Mouse (Mus musculus): ENCODE data around the gene Trrap.

Gene Trrap

DNA sequence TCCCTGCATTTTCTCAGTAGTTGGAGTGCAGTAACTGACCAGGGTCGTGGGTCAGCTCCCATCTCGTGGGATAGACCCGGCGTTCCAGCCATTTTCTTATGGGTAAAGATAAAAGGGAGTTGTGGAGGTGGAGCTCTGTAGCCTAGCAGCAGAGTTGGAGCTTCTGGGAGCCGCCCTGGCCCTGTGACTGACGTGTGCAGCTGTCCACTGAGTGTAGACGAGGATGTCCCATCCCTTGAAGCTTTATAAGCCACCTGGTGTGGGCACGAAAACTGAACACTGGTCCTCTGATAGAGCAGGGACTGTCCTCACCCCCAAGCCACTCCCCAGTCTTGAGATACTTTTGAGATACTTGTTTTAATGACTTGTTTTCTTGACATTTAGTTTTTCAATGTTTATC is 13.1 kb downstream of the Trrap start:
- no peak for DNase-seq (ENCODE audit: low spot score in 2 of 2)

DNA sequence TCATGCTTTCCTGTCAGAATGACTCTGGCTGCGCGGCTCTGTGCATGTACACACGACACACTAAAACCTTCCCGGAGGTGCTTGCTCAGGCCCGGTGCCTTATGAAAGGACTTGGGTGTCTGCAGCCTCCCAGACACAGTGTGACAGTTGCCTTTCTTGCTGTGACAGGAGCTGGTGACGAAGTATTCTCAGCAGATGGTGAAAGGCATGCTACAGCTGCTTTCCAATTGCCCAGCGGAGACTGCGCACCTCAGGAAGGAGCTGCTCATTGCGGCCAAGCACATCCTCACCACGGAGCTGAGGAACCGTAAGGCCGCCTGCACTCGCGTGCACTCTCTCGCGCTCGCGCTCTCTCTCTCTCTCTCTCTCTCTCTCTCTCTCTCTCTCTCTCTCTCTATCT is 18.9 kb downstream of the Trrap start:
- DNase-seq (ENCODE audit: low spot score in 2 of 2): no peak

DNA sequence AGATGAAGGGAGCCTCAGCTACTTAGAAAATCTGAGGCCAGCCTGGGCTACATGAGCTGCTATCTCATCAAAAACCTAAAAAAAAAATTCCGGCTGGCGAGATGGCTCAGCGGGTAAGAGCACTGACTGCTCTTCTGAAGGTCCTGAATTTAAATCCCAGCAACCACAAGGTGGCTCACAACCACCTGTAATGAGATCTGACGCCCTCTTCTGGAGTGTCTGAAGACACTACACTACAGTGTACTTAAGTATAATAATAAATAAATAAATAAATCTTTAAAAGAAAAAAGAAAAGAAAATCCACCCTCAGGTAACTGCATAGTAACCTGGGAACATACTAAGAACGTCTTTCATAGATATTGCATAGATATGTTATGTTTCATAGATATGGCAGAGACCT is 25.8 kb downstream of the Trrap start:
- no peak for DNase-seq (ENCODE audit: low spot score in 2 of 2)

DNA sequence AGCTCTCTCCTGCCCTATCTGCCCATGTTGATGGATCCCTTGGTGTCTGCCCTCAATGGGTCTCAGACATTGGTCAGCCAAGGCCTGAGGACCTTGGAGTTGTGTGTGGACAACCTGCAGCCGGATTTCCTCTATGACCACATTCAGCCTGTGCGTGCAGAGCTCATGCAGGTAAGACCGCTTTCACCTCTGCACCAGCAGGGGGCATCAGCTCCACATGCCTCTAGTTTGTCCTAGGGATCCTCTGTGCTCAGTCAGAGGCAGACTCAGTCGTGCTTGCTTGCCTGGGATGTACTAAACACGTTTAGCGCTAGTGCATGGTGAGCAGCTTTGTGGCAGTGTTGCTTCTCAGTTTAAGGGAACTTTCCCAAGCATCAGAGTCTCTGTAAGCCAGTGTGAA is 27.2 kb downstream of the Trrap start:
- no peak for DNase-seq (ENCODE audit: low spot score in 2 of 2)

DNA sequence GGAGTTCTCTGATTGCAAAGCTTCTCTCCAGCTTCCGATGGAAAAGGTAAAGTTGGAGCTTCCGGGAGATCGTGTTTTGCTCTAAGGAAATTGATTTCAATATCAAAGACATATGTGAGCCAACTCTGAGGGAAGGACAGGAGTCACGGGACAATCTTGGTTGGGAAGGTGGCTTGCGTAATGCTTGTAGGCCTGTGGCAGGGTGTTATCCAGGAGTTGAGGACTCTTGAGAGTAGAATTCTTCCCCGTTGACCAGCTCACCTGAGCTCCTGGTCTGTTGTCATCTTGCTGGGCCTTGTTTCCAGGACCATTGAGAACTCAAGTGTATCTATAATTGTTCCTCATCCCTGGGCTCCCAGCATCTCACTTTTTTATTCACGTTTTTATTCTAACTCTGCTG is 29.6 kb downstream of the Trrap start:
- no peak for DNase-seq (ENCODE audit: low spot score in 2 of 2)

DNA sequence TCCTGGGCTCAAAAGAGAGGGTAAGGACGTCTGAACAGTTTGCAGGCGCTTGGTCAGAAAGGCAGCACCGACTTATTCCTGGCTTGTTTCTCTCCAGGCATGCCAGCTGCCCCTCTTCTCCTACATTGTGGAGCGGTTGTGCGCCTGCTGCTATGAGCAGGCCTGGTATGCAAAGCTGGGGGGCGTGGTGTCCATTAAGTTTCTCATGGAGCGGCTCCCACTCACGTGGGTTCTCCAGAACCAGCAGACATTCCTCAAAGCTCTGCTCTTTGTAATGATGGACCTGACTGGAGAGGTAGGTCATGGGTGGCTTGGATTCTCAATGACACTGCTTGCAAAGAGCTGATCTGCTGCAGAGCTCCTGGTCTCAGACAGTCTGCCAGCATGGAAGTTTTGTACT is 35.5 kb downstream of the Trrap start:
- no peak for DNase-seq (ENCODE audit: low spot score in 2 of 2)

DNA sequence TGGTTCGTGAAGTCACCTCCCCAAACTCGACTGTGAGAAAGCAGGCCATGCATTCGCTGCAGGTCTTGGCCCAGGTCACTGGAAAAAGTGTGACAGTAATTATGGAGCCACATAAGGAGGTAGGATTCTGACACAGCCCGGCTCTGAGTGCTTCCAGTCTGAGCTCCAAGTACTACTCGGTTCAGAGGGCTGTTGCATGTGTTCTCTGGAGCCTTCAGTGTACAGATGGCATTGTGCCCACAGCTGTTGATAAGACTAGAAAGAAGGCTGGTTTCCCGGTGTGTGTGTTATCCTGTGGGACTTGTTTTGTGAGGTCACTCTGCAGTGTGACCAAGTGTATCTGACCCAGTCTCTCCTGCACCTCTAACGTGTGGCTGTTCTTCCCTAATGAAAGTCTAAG is 36.6 kb downstream of the Trrap start:
- DNase-seq (ENCODE audit: low spot score in 2 of 2): no peak

DNA sequence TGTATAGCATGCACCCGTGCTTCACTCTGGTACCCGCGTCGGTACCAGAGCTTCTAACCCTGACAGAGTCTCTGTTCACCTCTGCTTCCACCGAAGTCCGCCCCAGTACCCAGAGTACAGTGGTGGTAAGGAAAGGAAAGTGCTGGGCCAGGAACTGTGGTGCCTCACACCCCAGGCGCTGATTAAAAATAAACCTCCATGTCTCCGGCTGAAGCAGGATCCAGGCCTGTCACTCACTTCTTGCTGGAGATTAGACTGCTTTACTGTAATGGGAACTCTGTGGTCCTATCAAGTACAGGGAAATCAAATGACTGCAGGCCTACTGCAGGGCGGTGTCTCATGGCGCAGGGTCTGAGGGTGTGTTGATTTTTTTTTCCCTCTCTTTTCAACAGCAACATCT is 39.4 kb downstream of the Trrap start:
- DNase-seq (ENCODE audit: low spot score in 2 of 2): no peak

DNA sequence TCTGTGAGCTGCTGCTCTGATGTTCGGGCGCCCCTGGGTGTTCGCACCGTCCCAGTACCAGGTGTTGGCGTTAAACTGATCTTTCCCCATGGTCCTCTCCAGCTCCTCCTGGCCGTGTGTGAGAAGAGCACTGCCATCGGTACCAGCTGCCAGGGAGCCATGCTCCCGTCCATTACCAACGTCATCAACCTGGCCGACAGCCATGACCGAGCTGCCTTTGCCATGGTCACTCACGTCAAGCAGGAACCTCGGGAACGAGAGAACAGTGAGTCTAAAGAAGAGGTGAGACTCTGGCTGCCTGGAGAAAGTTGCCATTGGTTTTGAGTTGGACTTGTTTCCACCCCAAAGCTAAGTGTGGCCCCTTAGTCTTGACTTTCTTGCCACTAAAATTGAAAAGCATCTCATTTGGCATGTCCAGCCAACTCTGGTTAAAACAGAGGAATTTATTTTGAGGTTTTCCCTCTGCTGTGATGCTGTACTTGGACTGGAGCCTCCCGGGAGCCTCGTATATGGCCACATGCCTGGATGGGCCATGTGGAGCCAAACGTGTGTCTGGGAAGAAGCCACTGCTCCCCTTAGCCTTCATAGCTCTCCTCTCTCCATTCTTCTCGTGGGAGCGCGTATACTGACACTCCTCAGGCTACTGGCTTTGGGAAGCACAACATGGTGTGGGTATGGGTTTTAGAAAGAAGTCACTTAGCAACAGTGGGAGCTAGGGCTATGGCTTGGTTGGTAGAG is 61.0 kb downstream of the Trrap start:
- no peak for DNase-seq (ENCODE audit: low spot score in 2 of 2)

DNA sequence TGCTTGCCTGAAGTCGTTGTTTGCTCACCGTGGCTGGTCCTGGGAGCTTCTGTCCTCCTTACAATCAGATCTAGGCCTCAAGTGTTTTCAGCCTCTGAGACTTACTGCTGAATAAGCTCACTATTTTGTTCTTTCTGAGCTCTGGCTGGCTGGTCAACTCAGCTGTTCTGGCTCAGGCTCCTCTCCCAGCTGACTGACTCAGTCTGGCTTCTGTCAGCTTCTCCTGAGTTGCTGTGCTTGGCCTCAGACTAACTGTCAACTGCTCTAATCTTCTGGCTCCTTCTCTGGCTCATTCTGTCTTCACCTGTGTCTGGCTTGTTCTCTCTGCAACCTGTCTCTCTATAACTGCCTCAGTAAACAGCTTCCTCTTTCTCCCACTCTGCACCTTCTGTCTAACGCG is 62.1 kb downstream of the Trrap start:
- DNase-seq (ENCODE audit: low spot score in 2 of 2): no peak

DNA sequence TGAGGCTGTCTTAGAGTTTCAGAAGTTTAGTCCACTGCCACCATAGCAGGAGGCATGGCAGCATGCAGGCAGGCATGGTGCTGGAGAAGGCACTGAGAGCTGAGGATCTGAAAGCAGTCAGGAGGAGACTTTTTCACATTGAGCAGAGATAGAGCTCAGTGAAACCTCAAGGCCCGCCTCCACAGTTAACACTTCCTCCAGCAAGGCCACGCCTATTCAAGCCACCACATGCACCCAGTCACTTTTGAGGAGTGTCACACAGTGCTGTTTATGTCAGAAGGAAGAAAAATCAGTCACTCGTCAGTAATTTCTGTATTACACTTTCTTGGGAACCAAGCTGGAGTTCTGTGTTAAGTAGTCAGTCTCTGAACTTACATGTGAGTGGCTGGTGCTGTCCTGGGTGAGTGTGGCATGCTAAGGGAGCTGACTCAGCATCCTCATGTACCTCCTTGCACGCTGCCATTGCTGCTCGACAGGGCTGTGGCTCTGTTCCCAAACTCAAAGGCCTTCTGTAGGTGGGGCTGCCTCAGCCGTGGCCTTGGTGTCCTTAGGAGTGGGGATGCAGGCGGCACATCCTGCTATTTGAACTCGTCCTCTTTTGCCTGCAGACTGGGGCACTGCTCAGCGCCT is 64.4 kb downstream of the Trrap start:
- DNase-seq (ENCODE audit: low spot score in 2 of 2): no peak

DNA sequence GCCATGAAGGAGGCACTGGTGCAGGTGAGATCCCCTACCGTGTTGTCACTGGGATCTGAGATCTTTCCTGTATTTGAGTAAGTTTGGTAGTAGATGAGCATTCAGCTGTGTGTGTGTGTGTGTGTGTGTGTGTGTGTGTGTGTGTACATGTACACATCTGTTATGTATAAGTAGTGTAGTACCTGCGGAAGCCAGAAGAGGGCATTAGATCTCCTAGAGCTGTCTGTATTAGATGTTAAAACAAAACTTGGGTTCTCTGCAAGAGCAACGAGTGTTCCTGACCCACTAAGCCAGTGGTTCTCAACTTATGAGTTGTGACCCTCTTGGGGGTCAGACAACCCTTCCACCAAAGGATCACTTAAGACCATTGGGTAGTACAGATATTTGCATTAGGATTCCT is 68.6 kb downstream of the Trrap start:
- DNase-seq (ENCODE audit: low spot score in 2 of 2): no peak

DNA sequence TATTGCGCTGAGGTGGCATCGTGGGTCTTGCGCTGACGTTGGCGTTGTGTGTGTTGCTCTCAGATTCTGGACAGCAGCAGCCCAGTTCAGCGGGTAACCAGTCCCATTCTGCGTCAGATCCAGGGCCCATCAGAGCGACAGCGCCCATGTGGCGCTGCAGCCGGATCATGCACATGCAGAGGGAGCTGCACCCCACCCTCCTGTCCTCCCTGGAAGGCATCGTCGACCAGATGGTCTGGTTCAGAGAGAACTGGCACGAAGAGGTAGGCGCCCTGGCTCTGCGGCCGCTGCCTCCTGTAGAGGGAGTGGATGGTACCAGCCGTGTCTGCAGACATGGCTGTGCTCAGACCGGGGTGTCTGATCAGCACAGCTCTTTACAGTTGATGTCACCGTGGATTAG is 77.8 kb downstream of the Trrap start:
- DNase-seq (ENCODE audit: low spot score in 2 of 2): no peak

DNA sequence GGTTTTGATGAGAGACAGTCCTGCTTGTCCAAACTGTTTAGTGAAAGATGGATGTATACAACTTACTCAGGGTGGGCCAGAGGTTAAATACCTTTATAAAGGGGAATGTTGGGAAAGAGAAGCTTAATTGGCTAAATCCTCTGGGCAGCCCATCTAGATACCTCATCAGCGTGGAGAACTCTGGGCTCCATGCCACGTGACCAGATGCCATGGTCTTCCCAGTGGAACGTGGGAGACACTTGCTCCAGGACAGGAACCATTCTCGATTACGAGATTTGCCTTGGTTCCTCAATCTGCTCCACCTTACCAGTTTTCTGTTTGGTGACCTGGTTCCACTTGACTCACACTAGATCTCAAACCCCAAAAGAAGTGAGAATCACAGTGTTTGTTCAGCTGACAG is 81.2 kb downstream of the Trrap start:
- no peak for DNase-seq (ENCODE audit: low spot score in 2 of 2)

DNA sequence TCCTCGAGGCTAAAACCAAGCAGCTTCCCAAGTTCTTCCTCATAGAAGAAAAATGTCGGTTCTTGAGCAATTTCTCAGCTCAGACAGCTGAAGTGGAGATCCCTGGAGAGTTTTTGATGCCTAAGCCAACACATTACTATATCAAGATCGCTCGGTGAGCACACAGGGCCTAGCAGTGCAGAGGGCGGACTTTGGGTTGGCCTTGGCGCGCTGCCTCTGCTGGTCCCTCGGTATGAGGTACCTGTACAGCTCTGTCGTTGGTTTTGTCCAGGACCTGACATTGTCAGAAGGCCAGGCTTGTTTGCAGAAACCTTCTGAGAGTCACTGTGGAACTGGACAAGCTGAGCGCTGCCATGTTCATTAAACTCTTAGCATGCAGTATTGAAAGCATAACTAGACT is 82.4 kb downstream of the Trrap start:
- DNase-seq (ENCODE audit: low spot score in 2 of 2): no peak

DNA sequence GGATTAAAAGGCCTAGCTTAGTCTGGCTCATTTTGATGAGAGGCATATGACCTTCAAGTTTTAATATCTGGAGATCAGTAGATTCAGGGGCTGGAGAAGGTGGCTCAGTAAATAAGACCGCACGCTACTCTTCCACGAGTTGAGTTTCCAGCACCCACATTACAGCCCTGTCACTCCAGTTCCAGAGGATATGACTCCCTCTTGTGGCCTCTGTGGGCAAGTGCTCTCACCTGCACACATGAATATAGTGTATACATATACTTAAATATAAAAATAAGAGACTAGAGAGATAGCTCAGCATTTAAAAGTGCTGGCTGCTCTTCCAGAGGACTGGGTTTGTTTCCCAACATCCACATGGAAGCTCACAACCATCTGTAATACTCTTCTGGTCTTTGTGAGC is 84.3 kb downstream of the Trrap start:
- DNase-seq (ENCODE audit: low spot score in 2 of 2): no peak

DNA sequence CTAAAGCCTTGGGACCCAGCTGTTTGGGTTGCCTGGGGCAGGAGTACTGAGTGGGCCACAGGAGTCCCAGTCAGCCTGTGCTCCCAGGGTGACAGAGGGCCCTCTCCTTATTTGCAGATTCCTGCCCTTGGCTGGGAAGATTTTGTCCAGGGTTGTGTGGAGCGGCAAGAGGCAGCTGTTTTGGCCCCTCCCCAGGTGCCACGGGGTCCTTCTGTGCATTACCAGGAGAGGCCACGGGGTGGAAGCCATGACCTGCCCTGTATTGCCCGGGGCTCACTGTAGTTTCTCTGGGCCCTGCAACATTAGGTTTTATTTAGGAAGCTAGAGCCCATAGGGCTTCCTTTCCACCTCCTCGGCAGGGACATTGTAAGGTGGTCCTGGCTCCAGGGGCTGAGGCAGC is 86.4 kb downstream of the Trrap start:
- no peak for DNase-seq (ENCODE audit: low spot score in 2 of 2)

DNA sequence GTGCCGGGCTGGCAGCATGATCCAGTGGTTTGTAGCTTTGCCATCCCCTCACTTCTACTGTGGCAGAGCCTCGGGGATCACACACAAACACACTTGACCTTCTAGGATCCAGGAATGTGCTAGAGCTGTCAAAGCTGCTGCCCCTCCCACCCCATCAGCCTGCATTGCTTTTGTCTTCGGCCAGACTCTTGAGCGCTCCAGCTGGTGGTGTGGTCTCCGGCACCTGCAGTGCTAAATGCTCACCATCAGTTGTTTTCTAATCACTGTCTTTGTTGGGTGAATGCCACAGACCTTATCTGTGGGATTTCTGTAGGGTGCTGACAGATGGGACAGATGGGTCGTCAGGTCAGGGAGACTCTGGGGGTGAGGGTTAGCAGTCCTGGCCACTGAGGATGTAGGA is 88.4 kb downstream of the Trrap start:
- no peak for DNase-seq (ENCODE audit: low spot score in 2 of 2)

DNA sequence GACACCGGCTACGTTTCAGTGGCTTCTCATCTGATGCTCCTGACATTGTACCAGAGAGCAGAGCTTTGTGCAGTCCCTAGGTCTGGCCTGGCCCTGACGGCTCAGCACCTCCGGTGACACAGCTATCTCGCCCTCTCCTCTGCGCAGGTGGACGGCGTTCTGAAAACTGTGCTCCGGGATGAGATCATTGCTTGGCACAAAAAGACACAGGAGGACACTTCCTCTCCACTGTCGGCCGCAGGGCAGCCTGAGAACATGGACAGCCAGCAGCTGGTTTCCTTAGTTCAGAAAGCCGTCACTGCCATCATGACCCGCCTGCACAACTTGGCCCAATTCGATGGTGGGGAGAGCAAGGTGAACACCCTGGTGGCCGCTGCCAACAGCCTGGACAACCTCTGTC is 91.0 kb downstream of the Trrap start:
- no peak for DNase-seq (ENCODE audit: low spot score in 2 of 2)

DNA sequence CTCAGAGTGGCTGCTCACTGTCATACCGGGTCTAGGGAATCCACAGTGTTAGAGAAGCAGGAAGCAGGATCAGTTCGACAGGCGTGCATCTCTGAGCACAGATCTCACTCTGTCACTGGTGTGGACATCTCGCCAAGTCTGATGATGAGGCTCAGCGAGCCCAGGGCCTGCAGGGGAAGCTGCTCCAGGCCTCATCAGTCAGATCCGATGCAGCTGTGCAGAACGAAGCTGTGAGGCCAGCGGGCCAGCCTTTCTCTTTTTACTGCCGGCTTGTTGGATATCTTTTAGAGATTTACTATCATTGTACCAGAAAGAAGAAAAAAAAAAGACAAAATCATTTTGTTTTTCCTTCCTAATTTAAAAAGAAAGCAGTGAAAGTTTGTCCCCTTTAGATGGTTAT is 91.8 kb downstream of the Trrap start:
- no peak for DNase-seq (ENCODE audit: low spot score in 2 of 2)

DNA sequence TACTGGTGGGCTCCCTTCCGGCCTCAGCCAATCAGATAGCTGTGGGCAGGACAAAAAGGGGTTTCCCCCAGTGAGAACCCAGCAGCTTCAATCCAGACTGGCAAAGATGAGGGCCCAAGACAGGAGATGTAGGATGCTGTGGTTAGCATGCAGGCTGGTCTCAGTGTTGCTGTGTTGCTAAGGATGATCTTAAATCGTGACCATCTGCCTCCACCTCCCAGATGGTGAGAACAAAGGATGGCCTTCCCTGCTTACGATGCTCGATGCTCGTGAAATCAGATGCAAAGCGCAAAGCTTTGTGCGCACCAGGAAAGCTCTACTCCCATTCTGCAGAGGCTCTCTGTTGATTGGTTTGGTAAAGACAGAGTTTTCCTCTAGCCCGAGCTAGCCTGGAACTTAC is 93.4 kb downstream of the Trrap start:
- DNase-seq (ENCODE audit: low spot score in 2 of 2): no peak

DNA sequence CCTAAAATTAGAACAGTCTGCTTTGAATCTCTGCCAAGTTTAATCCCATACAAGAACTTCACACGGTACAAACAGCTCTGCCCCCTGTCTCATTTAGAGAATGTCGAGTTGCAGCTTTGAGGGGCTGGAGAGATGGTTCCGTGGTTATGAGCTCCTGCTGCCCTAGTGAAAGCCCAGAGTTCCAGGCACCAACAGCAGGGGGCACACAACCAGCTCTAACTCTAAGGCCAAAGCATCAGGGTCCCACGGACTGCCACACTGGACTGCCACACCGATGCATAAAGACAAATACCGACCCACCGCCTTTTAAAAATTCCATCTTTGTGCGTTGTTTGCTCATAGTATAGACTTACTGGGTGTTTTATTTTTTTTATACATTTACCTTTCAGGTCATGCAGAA is 99.4 kb downstream of the Trrap start:
- DNase-seq (ENCODE audit: low spot score in 2 of 2): no peak

DNA sequence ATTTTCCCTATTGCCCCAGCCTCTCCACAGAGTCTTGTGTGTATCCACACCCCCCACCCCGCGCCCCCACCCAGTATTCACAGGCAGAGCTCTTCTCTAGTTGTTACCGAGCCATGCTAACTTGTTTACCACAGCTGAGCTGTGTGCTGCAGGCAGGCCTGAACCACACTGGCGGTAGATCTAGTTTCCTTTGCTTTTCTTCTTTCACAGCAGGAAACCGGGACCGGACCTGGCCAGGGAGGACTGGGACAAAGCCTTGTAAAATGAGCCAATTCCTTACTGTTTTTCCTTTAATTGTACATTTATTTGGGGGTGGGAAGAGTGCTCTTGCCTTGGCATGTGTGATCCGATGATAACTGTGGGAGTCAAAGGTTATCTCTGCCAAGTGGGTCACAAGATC is 101.9 kb downstream of the Trrap start:
- no peak for DNase-seq (ENCODE audit: low spot score in 2 of 2)

DNA sequence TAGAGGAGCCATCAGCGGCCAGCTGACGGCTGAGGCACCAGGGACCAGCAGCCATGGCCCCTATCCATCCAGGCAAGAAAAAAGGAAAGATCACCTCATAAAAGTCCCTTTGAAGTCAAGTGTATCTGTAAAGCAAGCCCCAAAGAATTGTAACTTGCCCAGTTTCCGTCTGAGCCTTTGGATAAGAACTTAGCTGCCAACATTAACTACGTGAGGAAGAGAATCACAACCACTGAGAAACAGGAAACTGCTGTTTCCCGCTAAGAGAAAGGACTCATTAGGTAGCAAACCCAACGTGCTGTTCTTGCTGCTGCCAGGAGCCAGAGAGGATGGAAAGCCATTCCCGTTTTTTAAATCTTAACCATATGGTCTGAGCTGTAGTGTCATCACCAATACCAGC is 103.2 kb downstream of the Trrap start:
- DNase-seq (ENCODE audit: low spot score in 2 of 2): no peak
